ENCODE assay signal across 7 mouse cellular contexts in genomic region chr2:126363050-126363744, GRCm38 (mm10).
A peak's percentile ranks its signal among the peaks of the same experiment; 100 is the strongest.
DNase-seq lines count a peak whose midpoint lies in the region; ATAC-seq lines count a peak whose summit lies in the region.

No protein-coding gene starts in this region.

- ATAC-seq in midbrain, embryonic 12.5 days (ENCODE audit: low FRiP score, low read depth), result peak; percentile 19; the same call in 1 of the 2 replicates

- 44% methylated on average over 7 of the region's 7 CpGs for WGBS in midbrain, embryonic 12.5 days

- H3K4me2 ChIP-seq in midbrain, embryonic 12.5 days (replicated peaks), result no peak overlapping the region

- no peaks in the 10 kb centered on the region for H3K27me3 ChIP-seq in midbrain, embryonic 12.5 days

- DNase-seq in adipocyte (ENCODE audit: low spot score), result peak; percentile 96
- peak; percentile 77 to 85 for DNase-seq in cerebellum, postnatal 25 days
- peak; percentile 84 for DNase-seq in gastrocnemius, adult 18-20 months (ENCODE audit: low spot score)
- peak; percentile 31 for DNase-seq in kidney, adult 11 months
- peak; percentile 82 for DNase-seq in left cerebral cortex, postnatal 4 days
- DNase-seq in spleen, adult 12 weeks (ENCODE audit: low spot score), result peak; percentile 50

- no peaks in the 10 kb centered on the region for H3K36me3 ChIP-seq in midbrain, embryonic 12.5 days

- no peak overlapping the region for H3K27ac ChIP-seq in midbrain, embryonic 12.5 days (replicated peaks)

- no peak overlapping the region for H3K4me3 ChIP-seq in midbrain, embryonic 12.5 days

- H3K4me1 ChIP-seq in midbrain, embryonic 12.5 days, result peaks cover 6% of the 10 kb centered on the region; the same call in 1 of the 2 replicates

- no peak overlapping the region for H3K9ac ChIP-seq in midbrain, embryonic 12.5 days (replicated peaks)

- no peaks in the 10 kb centered on the region for H3K9me3 ChIP-seq in midbrain, embryonic 12.5 days

- intact Hi-C loops in left cerebral cortex, postnatal 4 days (cut with DNase I), result loop anchor here (10.0 kb wide), 2 partner anchors 358 to 468 kb away; no protein-coding TSS in a partner anchor

Comparison
In these comparisons a context has a peak if more than half of its experiments do, and no peak if none do; other contexts are left out.
1. DNase-seq: peak in every context shown above with its lines; median percentile 96 in adipocyte; 84 in gastrocnemius, adult 18-20 months; 82 in left cerebral cortex, postnatal 4 days; 81 in cerebellum, postnatal 25 days; 50 in spleen, adult 12 weeks; 31 in kidney, adult 11 months.